Mouse (Mus musculus): ENCODE results near the gene Klhl28. TPM values are rescaled to one million over a fixed set of nuclear protein-coding genes. Genes with fewer than 3 reads are reported as not detected.

Gene Klhl28
- polyA plus RNA-seq (2014; fragmentation: Nextera tagmentation; extraction: Ambion mirVana): 22.4 and 24.9 TPM in 2 replicates

GRCm38 (mm10) chr12:64965124-64966026 lies at the start of gene Klhl28, which contains the start of gene Togaram1:
Gene Klhl28 (minus strand): TSS chr12:64965534.
Gene Togaram1 (plus strand): TSS chr12:64965804.
- H3K4me2 ChIP-seq (replicated peaks; ENCODE audit: low read depth, low read length): peak within 1 kb of the TSS; percentile 85
- H3K36me3 ChIP-seq (ENCODE audit: control insufficient read depth, insufficient read depth, low read length): no peaks in the 10 kb centered on the region
- ATAC-seq (ENCODE audit: low FRiP score): peak; percentile 99
- H3K9me3 ChIP-seq (ENCODE audit: control insufficient read depth, low read length): no peaks in the 10 kb centered on the region
- peak within 1 kb of the TSS; percentile 88 for H3K9ac ChIP-seq (ENCODE audit: low read depth, low read length)
- H3K4me3 ChIP-seq (ENCODE audit: low read depth, low read length): peak within 1 kb of the TSS; percentile 90
- no peaks in the 10 kb centered on the region for H3K27me3 ChIP-seq (ENCODE audit: control insufficient read depth, insufficient read depth, low read length)
- 0% methylated on average over 44 of the region's 45 CpGs for WGBS
- peak within 1 kb of the TSS; percentile 80 for H3K27ac ChIP-seq (ENCODE audit: low read depth, low read length)
- 0 out of 2 replicates have a peak, but pooled peaks cover 2% of the 10 kb centered on the region for H3K4me1 ChIP-seq (replicated peaks; ENCODE audit: control insufficient read depth, insufficient read depth, low read length)
- peak; percentile 100 for DNase-seq (ENCODE audit: low spot score)

GRCm38 (mm10) chr12:65007725-65008124 lies 42.4 kb upstream of the Klhl28 start:
- ATAC-seq (ENCODE audit: low FRiP score) (no peak), DNase-seq (ENCODE audit: low spot score) (no peak)
- no peak overlapping the region for H3K4me3 ChIP-seq (ENCODE audit: low read depth, low read length)
- H3K4me2 ChIP-seq (replicated peaks; ENCODE audit: low read depth, low read length): no peak overlapping the region
- H3K27ac ChIP-seq (ENCODE audit: low read depth, low read length): no peak overlapping the region
- H3K4me1 ChIP-seq (replicated peaks; ENCODE audit: control insufficient read depth, insufficient read depth, low read length): no peaks in the 10 kb centered on the region
- no peak overlapping the region for H3K9ac ChIP-seq (ENCODE audit: low read depth, low read length)
- H3K36me3 ChIP-seq (ENCODE audit: control insufficient read depth, insufficient read depth, low read length): 0 out of 2 replicates have a peak, but pooled peaks cover 2% of the 10 kb centered on the region
- WGBS: 95% methylated on average over 3 of the region's 3 CpGs
- no peaks in the 10 kb centered on the region for H3K9me3 ChIP-seq (ENCODE audit: control insufficient read depth, low read length)
- no peaks in the 10 kb centered on the region for H3K27me3 ChIP-seq (ENCODE audit: control insufficient read depth, insufficient read depth, low read length)

- Histone ChIP-seq H3K27me3 (ENCODE audit: control insufficient read depth, insufficient read depth, low read length) (no peaks in the 10 kb centered on the region), H3K4me3 (ENCODE audit: low read depth, low read length) (no peak overlapping the region), H3K4me2 (replicated peaks; ENCODE audit: low read depth, low read length) (no peak overlapping the region), H3K27ac (ENCODE audit: low read depth, low read length) (no peak overlapping the region), H3K9me3 (ENCODE audit: control insufficient read depth, low read length) (no peaks in the 10 kb centered on the region), H3K36me3 (ENCODE audit: control insufficient read depth, insufficient read depth, low read length) (no peaks in the 10 kb centered on the region), H3K9ac (ENCODE audit: low read depth, low read length) (no peak overlapping the region), H3K4me1 (replicated peaks; ENCODE audit: control insufficient read depth, insufficient read depth, low read length) (no peaks in the 10 kb centered on the region)
- DNase-seq (ENCODE audit: low spot score) (no peak), ATAC-seq (ENCODE audit: low FRiP score) (no peak)
- 88% methylated on average over 1 of the region's 1 CpGs for WGBS
Measured at GRCm38 (mm10) chr12:64977518-64977917, 12.2 kb upstream of the Klhl28 start.

- DNase-seq (ENCODE audit: low spot score) (no peak), ATAC-seq (ENCODE audit: low FRiP score) (no peak)
- H3K9me3 ChIP-seq (ENCODE audit: control insufficient read depth, low read length): no peaks in the 10 kb centered on the region
- no peaks in the 10 kb centered on the region for H3K36me3 ChIP-seq (ENCODE audit: control insufficient read depth, insufficient read depth, low read length)
- H3K4me2 ChIP-seq (replicated peaks; ENCODE audit: low read depth, low read length): no peak overlapping the region
- no peak overlapping the region for H3K4me3 ChIP-seq (ENCODE audit: low read depth, low read length)
- WGBS: 63% methylated on average over 1 of the region's 1 CpGs
- H3K27ac ChIP-seq (ENCODE audit: low read depth, low read length): no peak overlapping the region
- no peak overlapping the region for H3K9ac ChIP-seq (ENCODE audit: low read depth, low read length)
- H3K27me3 ChIP-seq (ENCODE audit: control insufficient read depth, insufficient read depth, low read length): no peaks in the 10 kb centered on the region
- H3K4me1 ChIP-seq (replicated peaks; ENCODE audit: control insufficient read depth, insufficient read depth, low read length): no peaks in the 10 kb centered on the region
Measured at GRCm38 (mm10) chr12:64976191-64976590, 10.9 kb upstream of the Klhl28 start.

GRCm38 (mm10) chr12:64975558-64975957 lies 10.2 kb upstream of the Klhl28 start:
- no peak overlapping the region for H3K27ac ChIP-seq (ENCODE audit: low read depth, low read length)
- WGBS: 81% methylated on average over 6 of the region's 6 CpGs
- H3K4me3 ChIP-seq (ENCODE audit: low read depth, low read length): no peak overlapping the region
- DNase-seq (ENCODE audit: low spot score) (no peak), ATAC-seq (ENCODE audit: low FRiP score) (no peak)
- no peaks in the 10 kb centered on the region for H3K9me3 ChIP-seq (ENCODE audit: control insufficient read depth, low read length)
- no peaks in the 10 kb centered on the region for H3K36me3 ChIP-seq (ENCODE audit: control insufficient read depth, insufficient read depth, low read length)
- no peak overlapping the region for H3K9ac ChIP-seq (ENCODE audit: low read depth, low read length)
- H3K27me3 ChIP-seq (ENCODE audit: control insufficient read depth, insufficient read depth, low read length): no peaks in the 10 kb centered on the region
- no peak overlapping the region for H3K4me2 ChIP-seq (replicated peaks; ENCODE audit: low read depth, low read length)
- H3K4me1 ChIP-seq (replicated peaks; ENCODE audit: control insufficient read depth, insufficient read depth, low read length): no peaks in the 10 kb centered on the region

- DNase-seq (ENCODE audit: low spot score) (no peak), ATAC-seq (ENCODE audit: low FRiP score) (no peak)
- H3K4me1 ChIP-seq (replicated peaks; ENCODE audit: control insufficient read depth, insufficient read depth, low read length): 0 out of 2 replicates have a peak, but pooled peaks cover under 1% of the 10 kb centered on the region
- H3K27me3 ChIP-seq (ENCODE audit: control insufficient read depth, insufficient read depth, low read length): no peaks in the 10 kb centered on the region
- H3K27ac ChIP-seq (ENCODE audit: low read depth, low read length): no peak overlapping the region
- no peak overlapping the region for H3K4me3 ChIP-seq (ENCODE audit: low read depth, low read length)
- WGBS: 89% methylated on average over 6 of the region's 6 CpGs
- H3K9me3 ChIP-seq (ENCODE audit: control insufficient read depth, low read length): no peaks in the 10 kb centered on the region
- no peak overlapping the region for H3K4me2 ChIP-seq (replicated peaks; ENCODE audit: low read depth, low read length)
- H3K9ac ChIP-seq (ENCODE audit: low read depth, low read length): no peak overlapping the region
- H3K36me3 ChIP-seq (ENCODE audit: control insufficient read depth, insufficient read depth, low read length): no peaks in the 10 kb centered on the region
Measured at GRCm38 (mm10) chr12:64972063-64972462, 6.7 kb upstream of the Klhl28 start.

- 0 out of 2 replicates have a peak, but pooled peaks cover 2% of the 10 kb centered on the region for H3K4me1 ChIP-seq (replicated peaks; ENCODE audit: control insufficient read depth, insufficient read depth, low read length)
- H3K9me3 ChIP-seq (ENCODE audit: control insufficient read depth, low read length): no peaks in the 10 kb centered on the region
- H3K4me3 ChIP-seq (ENCODE audit: low read depth, low read length): no peak overlapping the region
- ATAC-seq (ENCODE audit: low FRiP score) (no peak), DNase-seq (ENCODE audit: low spot score) (no peak)
- no peaks in the 10 kb centered on the region for H3K27me3 ChIP-seq (ENCODE audit: control insufficient read depth, insufficient read depth, low read length)
- no peak overlapping the region for H3K27ac ChIP-seq (ENCODE audit: low read depth, low read length)
- no peaks in the 10 kb centered on the region for H3K36me3 ChIP-seq (ENCODE audit: control insufficient read depth, insufficient read depth, low read length)
- H3K9ac ChIP-seq (ENCODE audit: low read depth, low read length): no peak overlapping the region
- H3K4me2 ChIP-seq (replicated peaks; ENCODE audit: low read depth, low read length): no peak overlapping the region
Measured at GRCm38 (mm10) chr12:64971399-64971798, 6.1 kb upstream of the Klhl28 start.

- Histone ChIP-seq H3K9me3 (ENCODE audit: control insufficient read depth, low read length) (no peaks in the 10 kb centered on the region), H3K4me2 (replicated peaks; ENCODE audit: low read depth, low read length) (peak overlapping the region; percentile 85), H3K27ac (ENCODE audit: low read depth, low read length) (no peak overlapping the region), H3K27me3 (ENCODE audit: control insufficient read depth, insufficient read depth, low read length) (no peaks in the 10 kb centered on the region), H3K4me1 (replicated peaks; ENCODE audit: control insufficient read depth, insufficient read depth, low read length) (0 out of 2 replicates have a peak, but pooled peaks cover 2% of the 10 kb centered on the region), H3K4me3 (ENCODE audit: low read depth, low read length) (peak overlapping the region; percentile 90), H3K9ac (ENCODE audit: low read depth, low read length) (peak overlapping the region; percentile 88; the same call in 1 of the 2 replicates), H3K36me3 (ENCODE audit: control insufficient read depth, insufficient read depth, low read length) (no peaks in the 10 kb centered on the region)
- DNase-seq (ENCODE audit: low spot score) (peak; percentile 15), ATAC-seq (ENCODE audit: low FRiP score) (no peak)
- 15% methylated on average over 2 of the region's 2 CpGs for WGBS
Measured at GRCm38 (mm10) chr12:64968067-64968466, 2.7 kb upstream of the Klhl28 start.

Data from hindbrain, embryonic 11.5 days (tissue).